Mouse (Mus musculus): ENCODE results near the gene Fam172a.

DNA sequence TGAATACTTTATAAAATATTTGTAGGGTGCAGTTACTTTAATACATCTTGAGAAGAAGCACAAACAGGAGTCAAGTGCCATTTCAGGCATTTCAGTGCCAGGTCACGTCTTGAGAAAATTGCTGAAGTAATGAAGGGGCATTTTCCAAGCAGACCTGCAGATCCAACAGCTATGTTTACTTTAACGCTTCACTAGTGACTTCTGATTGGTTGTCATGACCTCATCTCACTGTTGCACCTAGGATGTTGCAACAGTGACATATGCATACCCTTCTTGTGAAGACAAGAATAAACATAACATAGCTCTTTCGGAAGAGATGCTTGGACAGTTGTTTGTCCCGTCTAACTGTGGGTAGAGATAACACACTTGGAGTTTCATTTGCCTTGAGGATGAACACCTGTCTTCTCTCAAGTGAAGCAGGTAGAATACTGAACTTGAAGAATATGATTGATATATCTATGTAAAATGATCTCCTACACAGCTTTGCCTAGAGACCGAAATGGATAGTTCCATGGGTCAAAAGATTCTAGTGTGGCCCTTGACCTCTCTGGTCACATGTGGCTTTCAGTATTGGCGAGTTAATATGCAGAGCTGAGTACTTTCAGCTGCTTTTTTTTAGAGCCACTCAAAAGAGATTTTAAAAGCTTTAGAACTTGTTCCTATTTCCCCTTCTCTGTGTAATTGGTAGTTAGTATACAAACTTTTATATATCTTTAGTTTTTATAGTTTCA is 196.4 kb downstream of the Fam172a start:
- TF ChIP-seq CTCF (IDR thresholded peaks at IDR 0.05; ENCODE audit: control insufficient read depth, insufficient read depth, insufficient replicate concordance, low read depth, low read length): no peak
- TF ChIP-seq POLR2A (IDR thresholded peaks at IDR 0.05; ENCODE audit: control insufficient read depth, low read depth, low read length): no peak

Data from testis, adult 2 months (tissue).